Mouse (Mus musculus): ENCODE data around the gene Aamp. TPM values are rescaled to one million over a fixed set of nuclear protein-coding genes. Genes with fewer than 3 reads are reported as not detected.

Aamp gene
- polyA plus RNA-seq, 2 experiments = 181 to 228 TPM

- ATAC-seq (ENCODE audit: low FRiP score, low read depth) = no peak
- no peaks in the 10 kb centered on the region for H3K4me1 ChIP-seq (ENCODE audit: control insufficient read depth, insufficient read depth, low read length)
- no peak overlapping the region for H3K27ac ChIP-seq (replicated peaks; ENCODE audit: low read depth, low read length)
- no peak overlapping the region for H3K4me3 ChIP-seq (replicated peaks; ENCODE audit: low read length)
- no peaks in the 10 kb centered on the region for H3K9me3 ChIP-seq (ENCODE audit: control insufficient read depth, low read length)
- no peak overlapping the region for H3K4me2 ChIP-seq (replicated peaks; ENCODE audit: low read depth, low read length, severe bottlenecking)
- H3K9ac ChIP-seq (ENCODE audit: low read depth, low read length, severe bottlenecking) = no peak overlapping the region
- TF ChIP-seq POLR2A (IDR thresholded peaks at IDR 0.05; ENCODE audit: borderline replicate concordance, extremely low read depth, insufficient read depth, insufficient read length) = no peak
- peaks cover 25% of the 10 kb centered on the region for H3K36me3 ChIP-seq (ENCODE audit: control insufficient read depth, insufficient read depth, low read length)
- no peaks in the 10 kb centered on the region for H3K27me3 ChIP-seq (ENCODE audit: control insufficient read depth, insufficient read depth, low read length)
- DNase-seq (ENCODE audit: low spot score) = no peak
- 77% methylated on average over 4 of the region's 4 CpGs for WGBS
Measured at GRCm38 (mm10) chr1:74271659-74272058, 12.9 kb downstream of the Aamp start.

- 91% methylated on average over 8 of the region's 8 CpGs for WGBS
- H3K9ac ChIP-seq (ENCODE audit: low read depth, low read length, severe bottlenecking) = no peak overlapping the region
- H3K4me3 ChIP-seq (replicated peaks; ENCODE audit: low read length) = no peak overlapping the region
- H3K4me1 ChIP-seq (ENCODE audit: control insufficient read depth, insufficient read depth, low read length) = no peaks in the 10 kb centered on the region
- ATAC-seq (ENCODE audit: low FRiP score, low read depth) (no peak), DNase-seq (ENCODE audit: low spot score) (no peak)
- no peak for TF ChIP-seq POLR2A (IDR thresholded peaks at IDR 0.05; ENCODE audit: borderline replicate concordance, extremely low read depth, insufficient read depth, insufficient read length)
- H3K36me3 ChIP-seq (ENCODE audit: control insufficient read depth, insufficient read depth, low read length) = peaks cover 54% of the 10 kb centered on the region
- no peak overlapping the region for H3K4me2 ChIP-seq (replicated peaks; ENCODE audit: low read depth, low read length, severe bottlenecking)
- H3K27ac ChIP-seq (replicated peaks; ENCODE audit: low read depth, low read length) = no peak overlapping the region
- H3K27me3 ChIP-seq (ENCODE audit: control insufficient read depth, insufficient read depth, low read length) = no peaks in the 10 kb centered on the region
- no peaks in the 10 kb centered on the region for H3K9me3 ChIP-seq (ENCODE audit: control insufficient read depth, low read length)
Measured at GRCm38 (mm10) chr1:74268750-74269149, 15.8 kb downstream of the Aamp start.

- H3K4me2 ChIP-seq (replicated peaks; ENCODE audit: low read depth, low read length, severe bottlenecking) = no peak overlapping the region
- H3K36me3 ChIP-seq (ENCODE audit: control insufficient read depth, insufficient read depth, low read length) = peaks cover 90% of the 10 kb centered on the region
- no peak overlapping the region for H3K27ac ChIP-seq (replicated peaks; ENCODE audit: low read depth, low read length)
- TF ChIP-seq POLR2A (IDR thresholded peaks at IDR 0.05; ENCODE audit: borderline replicate concordance, extremely low read depth, insufficient read depth, insufficient read length) = no peak
- WGBS = 88% methylated on average over 6 of the region's 6 CpGs
- ATAC-seq (ENCODE audit: low FRiP score, low read depth) = no peak
- no peaks in the 10 kb centered on the region for H3K9me3 ChIP-seq (ENCODE audit: control insufficient read depth, low read length)
- DNase-seq (ENCODE audit: low spot score) = no peak
- no peaks in the 10 kb centered on the region for H3K4me1 ChIP-seq (ENCODE audit: control insufficient read depth, insufficient read depth, low read length)
- H3K4me3 ChIP-seq (replicated peaks; ENCODE audit: low read length) = no peak overlapping the region
- H3K27me3 ChIP-seq (ENCODE audit: control insufficient read depth, insufficient read depth, low read length) = no peaks in the 10 kb centered on the region
- H3K9ac ChIP-seq (ENCODE audit: low read depth, low read length, severe bottlenecking) = no peak overlapping the region
Measured at GRCm38 (mm10) chr1:74262510-74262909, 22.0 kb downstream of the Aamp start.

- TF ChIP-seq POLR2A (IDR thresholded peaks at IDR 0.05; ENCODE audit: borderline replicate concordance, extremely low read depth, insufficient read depth, insufficient read length) = no peak
- no peak for ATAC-seq (ENCODE audit: low FRiP score, low read depth)
- Histone ChIP-seq H3K9ac (ENCODE audit: low read depth, low read length, severe bottlenecking) (no peak overlapping the region), H3K27ac (replicated peaks; ENCODE audit: low read depth, low read length) (no peak overlapping the region), H3K36me3 (ENCODE audit: control insufficient read depth, insufficient read depth, low read length) (peaks cover 86% of the 10 kb centered on the region), H3K27me3 (ENCODE audit: control insufficient read depth, insufficient read depth, low read length) (no peaks in the 10 kb centered on the region), H3K4me1 (ENCODE audit: control insufficient read depth, insufficient read depth, low read length) (no peaks in the 10 kb centered on the region), H3K4me3 (replicated peaks; ENCODE audit: low read length) (no peak overlapping the region), H3K4me2 (replicated peaks; ENCODE audit: low read depth, low read length, severe bottlenecking) (no peak overlapping the region), H3K9me3 (ENCODE audit: control insufficient read depth, low read length) (no peaks in the 10 kb centered on the region)
- DNase-seq (ENCODE audit: low spot score) = no peak
- WGBS = 79% methylated on average over 4 of the region's 4 CpGs
Measured at GRCm38 (mm10) chr1:74256782-74257181, 27.8 kb downstream of the Aamp start.

GRCm38 (mm10) chr1:74255704-74256345, 28.7 kb downstream of the Aamp start:
- Histone ChIP-seq H3K9ac (ENCODE audit: low read depth, low read length, severe bottlenecking) (no peak overlapping the region), H3K4me2 (replicated peaks; ENCODE audit: low read depth, low read length, severe bottlenecking) (no peak overlapping the region), H3K4me1 (ENCODE audit: control insufficient read depth, insufficient read depth, low read length) (no peaks in the 10 kb centered on the region), H3K9me3 (ENCODE audit: control insufficient read depth, low read length) (no peaks in the 10 kb centered on the region), H3K4me3 (replicated peaks; ENCODE audit: low read length) (no peak overlapping the region), H3K36me3 (ENCODE audit: control insufficient read depth, insufficient read depth, low read length) (peaks cover 87% of the 10 kb centered on the region), H3K27me3 (ENCODE audit: control insufficient read depth, insufficient read depth, low read length) (no peaks in the 10 kb centered on the region), H3K27ac (replicated peaks; ENCODE audit: low read depth, low read length) (no peak overlapping the region)
- WGBS = 95% methylated on average over 8 of the region's 8 CpGs
- DNase-seq (ENCODE audit: low spot score) (no peak), ATAC-seq (ENCODE audit: low FRiP score, low read depth) (no peak)
- no peak for TF ChIP-seq POLR2A (IDR thresholded peaks at IDR 0.05; ENCODE audit: borderline replicate concordance, extremely low read depth, insufficient read depth, insufficient read length)

Measured in limb, embryonic 14.5 days (tissue).